Mouse (Mus musculus) forebrain, embryonic 12.5 days (tissue): ENCODE measurements around the gene Tmtc4. TPM values are rescaled to one million over a fixed set of nuclear protein-coding genes. Genes with fewer than 3 reads are reported as not detected.

ENCODE experiments used
- ATAC-seq: fragments of 200-750 bp; cut with Nextera tagmentation; 2 replicates; pipeline ENCODE4 v1.8.0; 2017; ENCODE audit warnings: moderate TSS enrichment; ENCODE audit not compliant: low FRiP score
- H3K27ac ChIP-seq: fragments of 300-500 bp; sonication (generic); 2 replicates; pipeline ENCODE4 v1.5.1; 2016; ENCODE audit warnings: mild to moderate bottlenecking
- H3K27me3 ChIP-seq: fragments of 300-500 bp; sonication (generic); 2 replicates; pipeline ENCODE4 v1.6.1; 2016; ENCODE audit warnings: mild to moderate bottlenecking
- H3K36me3 ChIP-seq: fragments of 300-500 bp; sonication (generic); replicated peaks from 2 replicates; pipeline ENCODE4 v1.6.1; 2016; ENCODE audit warnings: mild to moderate bottlenecking
- H3K4me1 ChIP-seq: fragments of 300-500 bp; sonication (generic); 2 replicates; pipeline ENCODE4 v1.6.1; 2016
- H3K4me2 ChIP-seq: fragments of 300-500 bp; sonication (generic); 2 replicates; pipeline ENCODE4 v1.6.1; 2016; ENCODE audit warnings: mild to moderate bottlenecking, moderate library complexity
- H3K4me3 ChIP-seq: fragments of 300-500 bp; sonication (generic); replicated peaks from 2 replicates; pipeline ENCODE4 v1.5.1; 2016; ENCODE audit warnings: mild to moderate bottlenecking
- H3K9ac ChIP-seq: fragments of 300-500 bp; sonication (generic); 2 replicates; pipeline ENCODE4 v1.6.1; 2016; ENCODE audit warnings: mild to moderate bottlenecking
- H3K9me3 ChIP-seq: fragments of 300-500 bp; sonication (generic); 2 replicates; pipeline ENCODE4 v1.6.1; 2016
- WGBS: fragments of 180-500 bp; shearing (Covaris S2); methylation state at CpG from one replicate; pipeline ENCODE4 v1.1.7; 2016; 5-methylcytosine and 5-hydroxymethylcytosine counted together
- polyA plus RNA-seq: library from polyadenylated mRNA; unstranded; fragments of >200 nt; fragmentation: Nextera tagmentation; extraction: Ambion mirVana; gene quantifications from 2 replicates; pipeline ENCODE4 v1.2.1, GENCODE M21; 2016

Tmtc4 gene
- polyA plus RNA-seq, 1 experiment from 2014 or later, result 37.3 TPM

DNA sequence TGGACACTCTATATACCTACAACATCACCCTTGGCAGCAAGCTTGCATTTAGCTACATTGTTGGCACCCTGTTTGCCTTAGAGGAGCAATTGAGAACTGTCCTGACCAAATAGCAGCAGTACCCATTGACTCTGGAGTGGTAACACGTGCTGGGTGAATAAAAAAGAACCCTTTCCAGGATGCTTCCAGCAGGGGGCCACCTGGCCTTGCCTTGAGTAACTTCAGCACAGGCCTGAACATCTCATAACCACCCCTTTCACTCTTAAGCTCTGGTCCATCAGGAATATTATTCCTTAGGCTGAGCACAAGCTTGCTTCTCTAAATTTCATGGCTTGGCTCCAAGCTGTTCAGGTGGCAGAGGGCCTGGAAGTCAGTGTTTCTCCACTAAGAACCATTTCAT lies 30.5 kb downstream of the Tmtc4 start:
- no peak overlapping the region for H3K4me3 ChIP-seq
- H3K4me1 ChIP-seq, result no peaks in the 10 kb centered on the region
- no peak overlapping the region for H3K27ac ChIP-seq
- H3K4me2 ChIP-seq, result no peak overlapping the region
- ATAC-seq, result peak; percentile 62
- 29% methylated on average over 1 of the region's 1 CpGs for WGBS
- no peaks in the 10 kb centered on the region for H3K9me3 ChIP-seq
- H3K27me3 ChIP-seq, result no peaks in the 10 kb centered on the region; the same call in 1 of the 2 replicates
- H3K36me3 ChIP-seq, result peaks cover 3% of the 10 kb centered on the region; the same call in 1 of the 2 replicates
- no peak overlapping the region for H3K9ac ChIP-seq

GRCm38 (mm10) chr14:122952556-122952955 lies 31.3 kb downstream of the Tmtc4 start:
- no peak for ATAC-seq
- Histone ChIP-seq H3K27me3 (no peaks in the 10 kb centered on the region; the same call in 1 of the 2 replicates), H3K9me3 (no peaks in the 10 kb centered on the region), H3K36me3 (peaks cover 10% of the 10 kb centered on the region), H3K27ac (no peak overlapping the region), H3K4me2 (no peak overlapping the region), H3K9ac (no peak overlapping the region), H3K4me1 (no peaks in the 10 kb centered on the region), H3K4me3 (no peak overlapping the region)
- 92% methylated on average over 1 of the region's 1 CpGs for WGBS

DNA sequence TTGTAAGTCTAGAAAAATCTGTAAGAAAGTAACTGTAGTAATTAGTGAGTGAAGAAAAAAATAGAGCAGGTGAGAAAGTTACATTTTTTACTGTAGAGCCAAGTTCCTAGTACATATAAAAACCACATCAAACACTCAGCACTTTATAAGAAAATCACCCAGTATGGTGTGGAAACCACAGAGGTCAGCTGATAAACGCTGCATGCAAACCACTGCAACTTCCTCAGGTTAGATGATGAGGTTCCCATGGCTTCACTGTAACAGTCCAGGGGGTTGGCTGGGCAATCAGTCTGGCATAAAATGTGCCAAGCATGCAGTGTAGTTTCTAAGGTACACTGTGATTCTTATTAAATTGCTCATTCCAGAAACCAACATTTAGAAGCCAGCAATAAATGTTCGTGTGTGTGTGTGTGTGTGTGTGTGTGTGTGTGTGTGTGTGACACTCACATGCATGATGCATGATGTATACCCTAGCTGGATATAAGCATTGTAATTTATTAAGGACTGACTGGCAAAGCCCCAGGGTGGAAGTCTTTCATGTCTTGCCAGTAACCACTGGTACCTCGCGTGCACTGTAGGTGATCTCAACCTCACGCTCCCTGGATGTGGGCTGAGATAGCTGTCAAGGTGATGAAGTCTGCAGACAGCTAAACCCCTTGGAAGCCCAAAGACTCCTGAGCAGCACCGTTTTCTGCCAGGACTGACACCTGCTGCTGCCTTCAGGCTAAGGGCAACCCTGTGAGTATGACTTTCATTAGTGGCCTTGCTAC lies 32.0 kb downstream of the Tmtc4 start:
- H3K27me3 ChIP-seq, result no peaks in the 10 kb centered on the region; the same call in 1 of the 2 replicates
- no peaks in the 10 kb centered on the region for H3K4me1 ChIP-seq
- no peak for ATAC-seq
- 83% methylated on average over 6 of the region's 6 CpGs for WGBS
- H3K9ac ChIP-seq, result no peak overlapping the region
- H3K4me2 ChIP-seq, result no peak overlapping the region
- H3K36me3 ChIP-seq, result peaks cover 14% of the 10 kb centered on the region
- no peak overlapping the region for H3K27ac ChIP-seq
- H3K4me3 ChIP-seq, result no peak overlapping the region
- no peaks in the 10 kb centered on the region for H3K9me3 ChIP-seq

DNA sequence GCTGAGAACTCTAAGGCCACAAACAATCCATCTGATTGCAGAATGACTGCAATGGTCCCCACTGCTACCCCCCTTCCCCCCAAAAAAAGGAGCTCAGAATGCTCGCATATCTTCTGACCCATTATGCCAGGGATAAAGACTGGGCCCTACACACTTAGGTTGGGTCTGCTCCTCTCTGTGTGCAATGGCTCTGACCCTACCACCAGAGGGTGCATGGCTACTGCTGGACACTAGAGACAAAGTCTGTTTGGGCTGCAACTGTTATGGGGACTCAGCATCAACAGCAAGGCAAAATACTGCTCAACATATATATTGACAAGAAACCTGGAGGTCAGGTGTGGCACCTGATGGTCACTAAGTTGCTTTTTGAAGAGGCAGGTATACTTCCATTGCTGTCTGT lies 32.9 kb downstream of the Tmtc4 start:
- H3K4me3 ChIP-seq, result no peak overlapping the region
- no peaks in the 10 kb centered on the region for H3K9me3 ChIP-seq
- no peak overlapping the region for H3K9ac ChIP-seq
- no peak overlapping the region for H3K27ac ChIP-seq
- no peaks in the 10 kb centered on the region for H3K4me1 ChIP-seq
- WGBS, result 88% methylated on average over 1 of the region's 1 CpGs
- no peak overlapping the region for H3K4me2 ChIP-seq
- H3K36me3 ChIP-seq, result peaks cover 14% of the 10 kb centered on the region
- H3K27me3 ChIP-seq, result peaks cover under 1% of the 10 kb centered on the region; the same call in 1 of the 2 replicates
- no peak for ATAC-seq

GRCm38 (mm10) chr14:122943475-122943853 lies 40.4 kb downstream of the Tmtc4 start:
- Histone ChIP-seq H3K4me2 (no peak overlapping the region), H3K9me3 (no peaks in the 10 kb centered on the region), H3K27ac (peak overlapping the region; percentile 68; the same call in 1 of the 2 replicates), H3K36me3 (peaks cover 38% of the 10 kb centered on the region), H3K4me1 (peaks cover 15% of the 10 kb centered on the region), H3K27me3 (peaks cover 10% of the 10 kb centered on the region; the same call in 1 of the 2 replicates), H3K9ac (no peak overlapping the region), H3K4me3 (no peak overlapping the region)
- WGBS, result 29% methylated on average over 3 of the region's 3 CpGs
- ATAC-seq, result peak; percentile 57

DNA sequence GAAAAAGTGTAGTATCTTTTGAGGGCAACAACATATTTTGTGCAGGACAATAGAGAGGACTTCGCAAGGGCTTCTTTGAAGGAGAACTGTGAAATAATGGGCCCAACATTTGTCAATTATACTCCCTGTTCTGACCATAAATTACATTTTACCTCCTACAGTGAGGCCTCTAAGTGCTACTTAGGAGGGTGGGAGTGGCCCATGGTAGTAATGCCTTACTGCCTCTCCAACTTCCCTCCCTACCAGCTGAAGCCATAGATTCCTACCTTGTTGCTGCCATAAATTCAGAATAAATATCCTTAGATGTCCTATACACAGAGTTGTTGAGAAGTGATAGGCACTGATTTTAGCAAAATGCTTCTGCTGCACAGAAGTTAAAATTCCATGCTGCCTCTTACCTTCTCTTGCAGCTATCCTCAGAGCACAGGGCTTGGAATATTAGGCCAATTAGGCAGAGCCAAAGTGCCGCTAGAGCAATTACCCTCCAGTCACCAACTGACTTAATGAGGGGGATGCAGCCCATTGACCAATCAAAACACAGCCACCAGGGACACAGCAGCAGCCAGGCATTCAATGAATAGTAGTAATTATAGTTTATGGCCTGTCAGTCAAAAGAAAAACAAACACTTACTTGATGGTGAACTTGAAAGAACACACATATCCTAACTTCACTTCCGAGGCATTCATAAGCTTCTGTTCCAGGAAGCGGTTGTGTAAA lies 40.9 kb downstream of the Tmtc4 start:
- H3K27ac ChIP-seq, result peak overlapping the region; percentile 68; the same call in 1 of the 2 replicates
- peaks cover 35% of the 10 kb centered on the region for H3K36me3 ChIP-seq
- H3K4me1 ChIP-seq, result peaks cover 15% of the 10 kb centered on the region
- peaks cover 10% of the 10 kb centered on the region; the same call in 1 of the 2 replicates for H3K27me3 ChIP-seq
- H3K9ac ChIP-seq, result no peak overlapping the region
- 26% methylated on average over 4 of the region's 4 CpGs for WGBS
- peak; percentile 93 for ATAC-seq
- no peak overlapping the region for H3K4me3 ChIP-seq
- H3K4me2 ChIP-seq, result no peak overlapping the region
- H3K9me3 ChIP-seq, result no peaks in the 10 kb centered on the region

- no peak overlapping the region for H3K4me3 ChIP-seq
- 92% methylated on average over 1 of the region's 1 CpGs for WGBS
- no peak overlapping the region for H3K27ac ChIP-seq
- peaks cover 36% of the 10 kb centered on the region for H3K36me3 ChIP-seq
- no peak for ATAC-seq
- peaks cover under 1% of the 10 kb centered on the region; the same call in 1 of the 2 replicates for H3K4me1 ChIP-seq
- no peak overlapping the region for H3K4me2 ChIP-seq
- 0 out of 2 replicates have a peak, but pooled peaks cover 3% of the 10 kb centered on the region for H3K27me3 ChIP-seq
- no peaks in the 10 kb centered on the region for H3K9me3 ChIP-seq
- no peak overlapping the region for H3K9ac ChIP-seq
Observed at GRCm38 (mm10) chr14:122936460-122936859, 47.4 kb downstream of the Tmtc4 start.

GRCm38 (mm10) chr14:122920011-122920410 lies 63.8 kb downstream of the Tmtc4 start:
- H3K9me3 ChIP-seq, result no peaks in the 10 kb centered on the region
- no peak overlapping the region for H3K27ac ChIP-seq
- WGBS, result 84% methylated on average over 5 of the region's 5 CpGs
- H3K4me1 ChIP-seq, result no peaks in the 10 kb centered on the region
- H3K9ac ChIP-seq, result no peak overlapping the region
- H3K27me3 ChIP-seq, result no peaks in the 10 kb centered on the region
- H3K4me2 ChIP-seq, result no peak overlapping the region
- no peak for ATAC-seq
- 0 out of 2 replicates have a peak, but pooled peaks cover 9% of the 10 kb centered on the region for H3K36me3 ChIP-seq
- no peak overlapping the region for H3K4me3 ChIP-seq

- Histone ChIP-seq H3K36me3 (0 out of 2 replicates have a peak, but pooled peaks cover 9% of the 10 kb centered on the region), H3K4me2 (no peak overlapping the region), H3K4me1 (peaks cover 6% of the 10 kb centered on the region; the same call in 1 of the 2 replicates), H3K4me3 (no peak overlapping the region), H3K27me3 (0 out of 2 replicates have a peak, but pooled peaks cover 10% of the 10 kb centered on the region), H3K27ac (no peak overlapping the region), H3K9me3 (no peaks in the 10 kb centered on the region), H3K9ac (no peak overlapping the region)
- WGBS, result 94% methylated on average over 1 of the region's 1 CpGs
- ATAC-seq, result no peak
Observed at GRCm38 (mm10) chr14:122917676-122918075, 66.2 kb downstream of the Tmtc4 start.

GRCm38 (mm10) chr14:122913657-122914056 lies 70.2 kb downstream of the Tmtc4 start, which contains the start of gene Ggact:
Gene Ggact, minus strand, starts transcription at chr14:122913757.
- H3K4me2 ChIP-seq, result peak within 1 kb of the TSS; percentile 89
- H3K27me3 ChIP-seq, result peaks cover 20% of the 10 kb centered on the region; the same call in 1 of the 2 replicates
- H3K4me1 ChIP-seq, result peaks cover 11% of the 10 kb centered on the region; the same call in 1 of the 2 replicates
- 0 out of 2 replicates have a peak, but pooled peaks cover 2% of the 10 kb centered on the region for H3K9me3 ChIP-seq
- H3K27ac ChIP-seq, result no peak within 1 kb of the TSS
- H3K36me3 ChIP-seq, result no peaks in the 10 kb centered on the region
- ATAC-seq, result no peak
- peak within 1 kb of the TSS; percentile 64 for H3K4me3 ChIP-seq
- 81% methylated on average over 6 of the region's 6 CpGs for WGBS
- peak within 1 kb of the TSS; percentile 61 for H3K9ac ChIP-seq

GRCm38 (mm10) chr14:122912812-122913498 lies 70.9 kb downstream of the Tmtc4 start:
- peak overlapping the region; percentile 61 for H3K9ac ChIP-seq
- H3K36me3 ChIP-seq, result no peaks in the 10 kb centered on the region
- H3K4me2 ChIP-seq, result peak overlapping the region; percentile 89
- peak overlapping the region; percentile 64 for H3K4me3 ChIP-seq
- 0 out of 2 replicates have a peak, but pooled peaks cover 6% of the 10 kb centered on the region for H3K9me3 ChIP-seq
- H3K27ac ChIP-seq, result no peak overlapping the region
- peaks cover 11% of the 10 kb centered on the region; the same call in 1 of the 2 replicates for H3K4me1 ChIP-seq
- H3K27me3 ChIP-seq, result peaks cover 20% of the 10 kb centered on the region; the same call in 1 of the 2 replicates
- ATAC-seq, result peak; percentile 80
- under 1% methylated on average over 58 of the region's 58 CpGs for WGBS
